Mouse (Mus musculus) fat pad, adult 2 months (tissue): ENCODE measurements at regions not wholly inside any gene's neighbourhood (a gene's known extent, or its start where the extent isn't known, plus 50 kb on each side); places are given as distances from the start of the nearest gene placed in this dataset.

Experiments
- DNase-seq: peaks from one replicate; pipeline ENCODE4 v3.0.0-alpha.2; 2011; ENCODE audit warnings: low read depth, low spot score; ENCODE audit errors: extremely low read depth

DNA sequence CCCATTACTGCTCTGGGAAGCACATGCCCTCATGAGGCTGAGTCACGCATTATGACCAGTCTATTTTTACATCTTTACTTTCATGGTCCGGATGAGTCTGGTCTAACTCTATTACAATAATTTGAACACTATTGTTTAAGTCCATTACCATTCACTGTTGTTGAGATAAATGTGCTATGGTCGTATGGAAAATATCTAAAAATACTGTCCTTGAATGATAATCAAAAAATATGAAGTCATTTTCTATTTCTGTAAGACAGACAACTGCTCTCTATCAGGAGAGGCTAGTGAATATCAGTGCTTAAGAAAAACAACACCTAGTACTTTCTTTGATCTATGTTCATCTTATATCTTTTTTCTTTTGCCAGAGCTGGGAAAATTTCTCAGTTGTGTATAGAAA lies 359.6 kb upstream of the Atp2b1 start:
- no peak for DNase-seq

DNA sequence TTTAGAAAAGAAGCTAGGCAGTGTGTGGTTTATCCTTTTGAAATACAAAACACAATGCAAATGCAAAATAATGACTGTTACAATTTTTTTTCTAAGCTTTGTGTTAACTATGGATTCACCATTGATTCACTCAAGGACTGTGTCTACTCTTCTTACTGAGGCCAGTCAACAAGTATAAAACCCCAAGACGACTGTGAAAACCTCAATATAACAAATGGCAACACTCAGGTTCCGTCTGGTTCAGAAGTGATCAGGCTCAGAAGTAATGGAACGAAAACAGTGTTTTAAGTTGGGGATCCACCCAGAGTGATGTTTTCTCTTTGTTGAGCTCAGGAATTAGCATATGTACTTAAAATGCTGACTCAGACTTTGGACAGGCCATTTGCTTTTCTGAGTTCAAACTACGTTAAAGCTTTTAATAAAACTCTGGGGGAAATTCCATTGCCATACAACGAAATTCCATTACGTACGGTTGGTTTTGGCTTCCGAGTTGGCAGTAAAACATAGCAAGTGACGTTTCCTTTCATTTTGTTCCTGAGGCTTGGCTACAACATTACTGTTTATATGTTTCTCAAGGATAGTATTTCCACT lies 356.6 kb upstream of the Atp2b1 start:
- DNase-seq: no peak

DNA sequence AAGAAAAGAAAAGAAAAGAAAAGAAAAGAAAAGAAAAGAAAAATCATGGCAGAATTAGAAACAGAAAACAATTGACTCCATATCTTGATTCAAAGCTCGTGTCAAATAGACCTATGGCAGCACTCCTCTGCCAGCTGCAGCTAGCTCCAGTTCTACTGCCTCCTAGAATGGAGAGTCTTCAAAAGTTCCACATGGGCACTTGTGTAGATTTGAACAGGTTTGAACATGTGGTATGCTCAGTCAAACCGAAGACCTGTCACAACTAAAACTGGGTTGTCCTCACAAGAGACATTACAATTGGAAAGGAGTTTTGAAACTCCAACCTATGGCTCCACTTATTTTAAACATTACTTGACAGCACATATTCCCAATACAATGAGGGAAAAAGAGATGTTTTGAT lies 355.6 kb upstream of the Atp2b1 start:
- no peak for DNase-seq

DNA sequence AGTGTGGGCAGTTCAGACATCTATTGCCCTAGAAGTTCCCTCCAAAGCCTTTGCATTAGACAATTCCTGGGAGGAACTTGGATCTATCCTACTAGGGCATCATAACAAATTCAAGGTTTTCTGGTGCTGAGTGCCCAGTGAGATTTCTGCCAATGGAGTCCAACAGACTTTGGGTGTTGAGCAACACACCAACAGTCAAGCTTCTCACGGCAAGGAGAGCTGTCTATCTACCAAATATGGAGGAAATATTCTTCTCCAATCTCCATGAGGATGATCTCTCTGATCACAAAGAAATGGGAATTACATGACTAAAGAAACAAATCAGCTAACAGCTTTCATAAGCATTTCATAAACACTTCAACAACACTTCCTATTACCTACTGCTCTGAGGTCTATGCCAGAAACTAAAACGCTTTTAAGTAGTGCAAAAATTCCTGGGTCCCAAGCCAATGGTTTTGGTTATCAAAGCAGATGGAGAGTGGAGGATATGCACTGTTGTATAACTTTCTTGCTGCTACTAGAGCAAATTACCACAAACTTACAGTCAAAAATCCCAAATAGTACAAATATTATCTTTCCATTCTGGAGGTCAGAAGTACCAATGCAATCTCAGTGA lies 351.8 kb upstream of the Atp2b1 start:
- DNase-seq: no peak

DNA sequence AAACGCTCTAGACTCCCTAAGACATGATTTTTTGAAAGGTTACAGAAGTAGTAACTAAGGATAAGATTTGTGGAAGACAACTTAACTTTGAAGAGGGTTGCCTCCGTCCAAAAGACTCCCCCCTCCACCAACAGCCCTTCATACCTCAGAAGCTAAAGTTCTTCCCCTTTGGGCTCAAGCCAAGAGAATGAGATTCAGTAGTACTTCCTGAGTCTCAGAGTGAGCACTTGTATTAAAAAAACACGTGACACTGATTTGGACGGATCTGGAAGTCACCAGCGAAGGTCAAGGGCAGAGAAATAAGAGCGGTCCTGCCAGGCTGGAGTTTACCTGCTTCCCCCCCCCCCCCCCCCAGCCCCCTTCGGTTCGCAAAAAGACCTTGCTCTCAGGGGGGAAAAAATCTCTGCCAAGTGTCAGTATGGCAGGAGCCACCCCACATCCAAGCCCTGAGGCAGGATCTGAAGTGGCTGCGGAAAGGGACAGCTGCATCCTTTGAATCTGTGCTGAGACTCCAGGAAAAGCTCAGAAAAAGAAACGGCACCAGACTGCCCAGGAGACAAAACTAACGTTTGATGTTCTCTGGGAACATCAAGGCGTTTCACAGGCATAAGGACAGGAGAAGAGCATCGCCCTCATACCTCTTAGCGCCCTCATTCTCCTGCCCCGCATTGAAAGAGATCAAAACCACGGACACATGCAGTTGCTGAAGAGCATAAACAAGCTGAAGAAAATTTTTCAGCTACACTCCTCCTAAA lies 341.2 kb upstream of the Atp2b1 start:
- no peak for DNase-seq

DNA sequence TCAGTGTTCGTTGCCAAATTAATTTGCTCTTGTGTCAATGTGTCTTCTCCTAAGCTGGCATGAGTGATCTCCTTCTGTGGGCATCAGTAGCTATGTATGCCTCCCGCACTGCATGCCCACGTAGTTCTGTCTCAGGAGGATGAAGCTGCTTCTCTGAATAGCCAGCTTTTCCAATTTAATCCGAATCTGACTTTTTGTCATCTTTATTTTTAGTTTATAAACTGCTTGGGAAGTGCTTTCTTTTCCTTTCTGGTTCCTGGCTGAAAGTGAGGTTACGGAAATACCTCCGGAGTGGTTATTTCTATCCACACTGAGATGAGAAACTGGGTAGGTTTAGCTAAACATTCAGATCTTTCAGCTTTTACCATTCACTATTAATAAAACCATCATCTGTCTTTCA lies 337.2 kb upstream of the Atp2b1 start:
- DNase-seq: no peak

DNA sequence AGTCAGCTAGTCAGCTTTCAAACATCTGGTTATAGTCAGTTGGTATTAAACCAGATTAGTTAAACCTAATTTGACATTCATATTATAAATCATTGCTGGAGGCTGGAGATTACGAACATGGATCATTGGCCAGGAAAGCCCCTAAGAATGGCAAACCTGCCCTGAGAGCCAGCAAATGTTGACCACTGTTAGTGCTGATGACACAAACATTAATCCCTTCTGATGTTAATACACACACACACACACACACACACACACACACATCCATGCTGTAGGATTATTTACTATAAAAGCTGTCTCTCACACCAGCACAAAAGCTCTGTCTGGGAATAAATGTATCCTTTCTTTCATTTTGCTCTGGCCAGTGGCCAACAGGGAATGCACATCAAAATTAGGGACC lies 329.4 kb upstream of the Atp2b1 start:
- DNase-seq: no peak

DNA sequence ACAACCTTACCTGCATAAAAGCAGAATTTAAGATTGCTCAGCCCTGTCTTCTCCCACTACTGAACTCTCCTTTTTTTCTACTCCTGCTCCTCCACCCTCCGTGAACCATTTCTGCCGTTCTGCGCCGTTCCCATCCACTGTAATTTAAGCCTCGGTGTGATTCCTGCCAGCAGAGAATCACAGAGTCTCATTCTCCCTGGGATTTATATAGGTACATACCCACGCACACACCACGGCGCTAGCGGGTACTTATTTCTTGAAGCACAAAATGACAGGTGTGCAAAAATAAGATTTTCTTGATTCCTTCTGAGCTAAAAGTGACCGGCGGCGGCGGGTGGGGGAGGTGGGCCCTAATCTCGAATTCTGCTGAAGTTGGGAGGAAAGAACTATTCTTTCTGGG lies 324.5 kb upstream of the Atp2b1 start:
- no peak for DNase-seq

DNA sequence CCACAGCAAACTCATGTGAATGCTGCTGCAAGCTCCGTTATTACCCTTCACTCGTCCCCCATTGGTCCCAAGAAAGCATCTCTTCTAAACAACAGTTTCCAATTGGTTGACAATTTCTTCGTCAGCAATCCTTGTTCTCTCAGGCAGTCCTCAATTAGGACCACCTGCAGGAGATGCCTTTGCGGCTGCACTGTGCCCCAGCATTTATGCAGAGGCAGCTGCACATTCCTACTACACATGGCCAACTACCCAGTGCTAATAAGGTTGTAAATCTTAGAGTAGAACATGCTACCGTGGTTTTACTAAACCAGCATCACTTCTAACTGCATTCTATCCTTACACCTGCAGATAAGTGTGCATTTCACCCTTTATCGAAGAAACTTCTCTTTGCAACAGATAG lies 322.1 kb upstream of the Atp2b1 start:
- DNase-seq: no peak

DNA sequence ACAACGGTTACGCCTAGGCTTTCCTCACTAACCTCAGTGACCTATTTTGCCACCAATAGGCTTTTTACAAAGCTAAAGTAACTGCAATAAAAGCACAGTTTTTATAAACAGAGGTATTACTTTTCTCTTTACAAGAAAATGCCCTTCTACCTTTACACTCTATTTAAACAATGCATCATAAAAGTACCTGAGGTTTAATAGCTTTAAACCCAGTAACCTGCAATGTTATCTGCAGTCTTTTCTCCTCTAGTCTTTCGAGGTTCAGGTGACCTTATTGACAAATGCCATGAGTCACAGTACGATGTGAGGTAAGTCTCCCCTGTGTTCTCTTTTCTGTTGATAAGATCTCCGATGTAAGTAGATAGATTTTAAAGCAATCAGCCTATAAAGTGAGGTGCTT lies 320.3 kb upstream of the Atp2b1 start:
- DNase-seq: peak; percentile 10

DNA sequence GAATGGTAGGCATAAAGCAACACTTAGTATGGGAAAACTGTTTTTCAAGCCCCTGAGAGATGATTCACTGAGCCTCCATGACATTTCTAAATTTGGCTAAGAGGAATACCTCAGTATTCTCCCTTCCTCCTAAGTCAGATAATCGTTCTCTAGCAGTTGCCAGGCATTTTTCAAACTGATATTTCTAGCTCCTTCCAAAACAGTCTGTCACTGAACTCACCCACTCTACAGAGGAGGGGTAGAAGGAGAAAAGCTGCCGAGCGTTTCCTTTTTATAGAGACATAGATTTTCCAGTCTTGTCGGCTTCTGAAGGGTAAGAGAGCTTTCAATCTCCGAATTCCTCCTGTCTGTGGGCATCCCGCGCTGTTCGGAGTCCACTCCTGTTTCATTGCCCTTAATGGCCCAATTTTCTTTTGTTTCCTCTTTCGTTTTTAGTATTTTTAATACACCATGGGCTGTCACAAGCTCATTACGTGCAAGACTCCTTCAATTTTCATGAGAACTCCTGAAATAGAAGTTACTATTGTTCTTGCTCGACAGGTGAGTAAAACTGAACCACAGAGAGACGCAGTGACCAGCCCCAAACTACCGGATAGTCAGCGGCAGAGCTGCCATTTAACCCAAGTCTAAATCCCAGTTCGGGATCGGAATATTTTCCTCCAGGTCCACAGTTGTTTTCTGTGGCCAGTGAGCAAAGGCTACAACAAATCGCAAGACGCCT lies 305.8 kb upstream of the Atp2b1 start:
- no peak for DNase-seq

DNA sequence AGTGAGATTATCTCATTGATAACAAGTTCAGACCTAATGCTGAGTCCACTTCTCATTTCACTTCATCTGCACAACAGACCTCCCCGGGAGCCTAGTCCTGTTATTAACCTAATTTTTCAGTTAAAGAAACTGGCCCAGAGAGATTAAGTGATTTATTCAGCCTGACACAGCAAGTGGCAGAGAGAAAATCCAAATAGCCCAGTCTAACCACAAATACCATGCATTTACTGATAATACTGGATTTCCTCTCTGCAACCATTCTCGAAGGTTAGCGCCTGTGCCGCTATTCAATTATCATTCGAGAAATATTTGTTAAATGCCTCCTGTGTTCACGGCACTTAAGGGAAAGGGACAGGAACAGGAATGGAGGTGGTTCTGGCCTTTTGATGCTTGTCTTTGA lies 303.5 kb upstream of the Atp2b1 start:
- DNase-seq: no peak

DNA sequence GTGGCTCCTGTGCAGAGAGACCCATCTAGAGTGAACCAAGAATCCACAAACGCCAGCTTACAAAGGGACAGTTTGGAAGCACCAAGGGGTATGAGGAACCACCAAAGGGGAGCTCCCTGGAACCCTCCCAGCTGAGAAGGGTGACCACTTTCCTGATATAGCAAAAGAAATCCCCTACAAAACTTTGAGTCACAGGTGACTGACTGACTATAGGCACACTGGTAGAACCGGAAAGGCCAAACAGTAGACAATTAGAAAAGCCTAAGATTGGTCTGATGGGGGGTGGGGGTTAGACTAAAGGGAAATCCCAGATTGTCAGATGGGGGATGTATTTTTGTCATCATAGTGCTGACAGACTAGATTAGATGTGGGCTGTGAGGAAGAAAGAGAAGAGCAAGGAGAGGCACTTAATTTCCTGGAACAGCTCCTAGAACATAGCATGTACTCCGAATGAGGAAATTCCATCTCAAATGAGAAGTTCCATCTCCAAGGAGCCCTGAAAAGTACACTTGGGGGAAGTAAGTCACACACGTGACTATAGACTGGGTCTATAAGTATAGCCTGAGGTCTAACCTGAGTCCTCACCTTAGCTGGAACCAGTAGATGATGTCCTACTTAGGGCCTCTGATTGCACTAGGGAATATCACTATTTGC lies 302.4 kb upstream of the Atp2b1 start:
- no peak for DNase-seq

DNA sequence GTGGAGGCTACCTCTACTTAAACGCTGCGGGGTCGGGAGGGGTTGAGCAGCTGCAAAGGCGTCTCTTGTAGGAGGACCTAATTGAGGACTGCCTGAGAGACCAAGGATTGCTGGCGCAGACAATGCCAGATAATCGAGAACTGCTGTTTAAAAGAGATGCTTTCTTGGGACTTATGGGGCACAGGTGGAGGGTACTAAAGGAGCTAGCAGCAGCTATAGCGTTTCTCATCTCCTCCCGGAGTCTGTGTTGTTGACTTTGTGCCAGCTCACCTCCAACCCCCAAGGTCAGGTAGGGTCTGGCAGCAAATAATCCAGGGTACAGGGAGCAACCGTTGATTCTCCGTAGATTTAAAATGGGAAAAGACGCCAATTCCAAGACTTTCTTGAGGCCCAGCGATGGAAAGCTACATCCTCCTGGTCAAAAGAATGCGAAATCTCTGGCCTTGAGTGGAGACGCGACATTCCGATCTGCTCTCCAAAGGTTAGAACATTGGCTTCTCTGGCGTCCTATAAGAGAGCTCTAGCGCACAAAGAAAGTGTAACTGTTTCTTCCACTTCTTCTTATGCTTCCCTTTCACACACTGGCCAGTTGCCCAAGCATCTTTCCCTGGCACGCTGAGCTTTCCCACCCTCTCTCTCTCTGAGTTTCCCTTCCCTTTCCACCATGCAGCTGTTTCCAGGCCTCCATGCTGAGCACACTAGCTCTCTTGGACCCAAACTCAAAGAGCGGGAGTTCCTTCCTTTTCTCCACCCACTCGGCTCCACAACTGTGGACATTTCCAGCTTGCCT lies 295.3 kb upstream of the Atp2b1 start:
- DNase-seq: no peak

DNA sequence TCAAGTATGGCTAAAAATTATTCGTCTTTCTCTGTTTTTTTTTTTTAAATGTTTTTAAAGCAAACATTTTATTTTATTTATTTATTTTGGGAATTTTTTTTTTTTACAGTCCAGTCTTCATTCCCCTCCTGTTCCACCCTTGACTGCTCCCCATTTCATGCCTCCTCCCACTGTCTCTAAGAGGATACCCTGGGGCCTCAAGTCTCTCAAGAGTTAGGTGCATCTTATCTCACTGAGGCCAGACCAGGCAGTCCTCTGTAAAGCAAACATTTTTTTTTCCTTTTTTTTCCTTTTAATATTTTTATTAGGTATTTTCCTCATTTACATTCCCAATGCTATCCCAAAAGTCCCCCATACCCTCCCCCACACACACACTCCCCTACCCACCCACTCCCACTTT lies 290.1 kb upstream of the Atp2b1 start:
- DNase-seq: no peak

DNA sequence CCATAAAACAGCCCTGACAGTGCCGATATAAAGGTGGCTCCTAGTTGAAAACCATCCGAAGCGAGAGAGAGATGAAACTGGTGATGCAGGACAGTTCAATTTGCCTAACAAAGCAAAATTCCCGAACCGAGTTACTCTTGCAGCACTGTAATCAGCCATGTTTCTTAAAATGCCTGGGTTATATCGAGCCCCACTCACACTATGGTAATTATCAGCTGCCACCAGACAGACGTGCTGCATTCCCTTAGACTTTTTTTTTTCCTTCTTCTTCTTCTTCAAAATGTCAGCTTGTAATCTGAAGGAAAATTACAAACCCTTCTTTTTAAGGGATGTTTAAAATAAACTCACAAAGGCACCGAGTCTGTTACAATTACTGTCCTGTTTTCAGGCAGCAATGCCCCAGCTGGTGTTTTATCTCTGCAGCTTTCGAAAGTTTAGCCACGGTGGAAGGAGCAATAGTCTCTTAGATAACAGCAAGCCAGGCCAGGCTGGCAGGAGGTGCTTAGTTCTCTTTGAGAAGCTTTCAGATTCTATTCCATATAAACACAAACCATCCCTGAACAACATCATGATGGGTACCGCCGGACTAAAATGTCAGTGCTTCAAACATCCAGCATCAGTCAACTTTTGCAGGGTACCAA lies 289.4 kb upstream of the Atp2b1 start:
- DNase-seq: no peak

DNA sequence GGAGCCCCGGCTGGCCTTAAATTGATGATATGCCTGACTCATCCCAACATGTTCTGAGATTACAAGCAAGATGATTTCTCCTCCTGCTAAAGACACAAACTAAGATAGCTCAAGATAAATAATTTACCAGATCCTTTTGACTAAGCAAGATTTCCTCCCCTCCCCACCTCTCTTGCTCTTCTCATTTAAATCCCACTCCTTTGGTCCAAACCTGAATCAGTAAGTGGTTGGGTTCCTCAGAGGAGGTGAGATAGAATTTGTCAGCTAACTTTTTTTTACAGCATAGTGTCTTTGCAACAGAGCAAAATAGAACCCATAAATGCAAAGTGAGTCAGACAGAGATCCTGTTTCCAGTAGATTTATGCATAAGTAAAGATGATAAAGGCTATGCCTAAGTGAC lies 286.0 kb upstream of the Atp2b1 start:
- DNase-seq: no peak

DNA sequence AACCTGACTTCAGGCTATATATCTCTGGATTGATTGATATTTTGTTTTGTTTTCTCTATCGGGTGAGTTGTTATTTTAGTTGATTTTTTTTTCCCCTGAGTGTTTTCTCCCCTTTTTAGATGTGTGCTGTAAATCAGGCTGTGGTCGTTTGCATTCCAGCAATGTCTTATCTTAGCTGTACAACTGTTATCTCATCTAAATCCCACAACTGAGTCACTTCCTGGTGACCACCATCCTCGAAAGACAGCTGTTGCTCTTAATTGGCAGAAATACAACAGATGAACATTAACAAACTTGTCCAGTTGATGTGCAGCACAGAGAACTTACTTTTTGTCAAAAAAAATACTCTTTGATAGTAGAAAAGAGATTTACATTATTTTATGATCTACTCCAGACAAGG lies 285.0 kb upstream of the Atp2b1 start:
- DNase-seq: no peak

DNA sequence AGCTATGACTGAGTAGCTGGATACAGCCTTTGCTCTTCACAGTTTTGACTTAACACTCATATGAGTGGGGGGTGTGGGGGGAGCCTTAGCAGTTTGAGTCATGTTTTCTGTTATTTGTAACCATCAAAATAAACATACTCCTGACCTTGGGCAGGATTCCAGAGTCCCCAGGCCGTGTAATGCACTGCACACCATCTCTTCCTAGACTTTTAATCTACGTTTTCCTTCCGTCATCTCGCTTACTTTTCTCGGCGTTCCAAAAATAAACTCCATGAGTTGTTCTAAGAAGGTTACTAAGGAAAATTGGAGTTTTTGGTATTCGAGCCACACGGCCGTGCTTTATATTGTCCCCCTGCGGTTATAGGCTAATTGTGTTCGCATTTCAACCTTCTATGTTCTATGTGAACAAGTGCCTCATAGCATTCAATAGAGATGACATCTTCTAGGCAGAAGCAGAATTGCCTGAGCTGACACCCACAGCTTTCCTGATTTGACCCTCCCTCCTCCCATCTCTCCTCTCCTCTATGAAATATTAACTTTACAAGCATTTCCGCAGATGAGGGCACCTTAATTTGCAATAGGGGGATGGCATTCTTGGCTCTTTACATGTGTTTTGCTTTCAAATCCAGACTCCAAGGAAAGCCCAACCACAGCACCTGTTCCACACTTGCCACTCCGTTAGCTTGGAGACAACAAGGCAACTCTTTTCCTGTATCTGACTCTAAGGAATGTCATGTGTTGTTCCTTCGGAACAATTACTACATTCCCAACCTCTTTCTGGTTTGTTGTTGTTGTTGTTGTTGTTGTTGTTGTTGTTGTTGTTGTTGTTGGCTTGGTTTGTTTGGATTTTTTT lies 276.2 kb upstream of the Atp2b1 start:
- DNase-seq: no peak
